Mouse (Mus musculus) CH12.LX (cell line): ENCODE measurements at regions not wholly inside any gene's neighbourhood (a gene's known extent, or its start where the extent isn't known, plus 50 kb on each side); places are given as distances from the start of the nearest gene placed in this dataset.
A peak's percentile ranks its signal among the peaks of the same experiment; 100 is the strongest.

Experiments used
- CHD2 ChIP-seq: IDR thresholded peaks from 2 replicates; pipeline ENCODE4 v1.6.1; 2011; ENCODE audit warnings: low read length, improper control_type of control experiment
- CTCF ChIP-seq, 2 experiments: IDR thresholded peaks in 1 of 2; conservative IDR thresholded peaks in 1 of 2; 2 replicates each; pipeline ENCODE4 v1.5.1; 2011 to 2012; ENCODE audit warnings: low read depth in 2 of 2, low read length in 2 of 2, improper control_type of control experiment in 1 of 2, inconsistent platforms in 1 of 2, mild to moderate bottlenecking in 1 of 2, moderate library complexity in 1 of 2
- EP300 ChIP-seq: IDR thresholded peaks from 2 replicates; pipeline ENCODE4 v1.6.1; 2011; ENCODE audit warnings: low read length, improper control_type of control experiment
- JUND ChIP-seq: conservative IDR thresholded peaks from 2 replicates; pipeline ENCODE4 v1.6.1; 2011; ENCODE audit warnings: low read depth, low read length, improper control_type of control experiment
- MAFK ChIP-seq: IDR thresholded peaks from 2 replicates; pipeline ENCODE4 v1.6.1; 2011; ENCODE audit warnings: low read length, improper control_type of control experiment; ENCODE audit not compliant: insufficient replicate concordance
- MAX ChIP-seq: IDR thresholded peaks from 2 replicates; pipeline ENCODE4 v1.6.1; 2011; ENCODE audit warnings: low read length, improper control_type of control experiment
- NRF1 ChIP-seq: IDR thresholded peaks from 2 replicates; pipeline ENCODE4 v1.6.1; 2014; ENCODE audit warnings: low read depth, mild to moderate bottlenecking, inconsistent platforms, low read length, improper control_type of control experiment, moderate library complexity
- POLR2A ChIP-seq: IDR thresholded peaks from 2 replicates; pipeline ENCODE4 v1.6.1; 2011; ENCODE audit warnings: low read depth, mild to moderate bottlenecking, improper control_type of control experiment, low read length
- TBP ChIP-seq: conservative IDR thresholded peaks from 2 replicates; pipeline ENCODE4 v1.6.1; 2011; ENCODE audit warnings: low read depth, low read length, improper control_type of control experiment
- TCF12 ChIP-seq: IDR thresholded peaks from 2 replicates; pipeline ENCODE4 v1.6.1; 2014; ENCODE audit warnings: low read depth, mild to moderate bottlenecking, inconsistent platforms, low read length, improper control_type of control experiment
- USF1 ChIP-seq: IDR thresholded peaks from 2 replicates; pipeline ENCODE4 v1.6.1; 2014; ENCODE audit warnings: low read depth, mild to moderate bottlenecking, inconsistent platforms, low read length, improper control_type of control experiment
- USF2 ChIP-seq: conservative IDR thresholded peaks from 2 replicates; pipeline ENCODE4 v1.6.1; 2011; ENCODE audit warnings: low read depth, low read length, improper control_type of control experiment
- ZKSCAN1 ChIP-seq: IDR thresholded peaks from 2 replicates; pipeline ENCODE4 v1.6.1; 2012; ENCODE audit warnings: low read depth, inconsistent platforms, low read length, improper control_type of control experiment, borderline replicate concordance
- ZMIZ1 ChIP-seq: IDR thresholded peaks from 2 replicates; pipeline ENCODE4 v1.6.1; 2012; ENCODE audit warnings: low read depth, mild to moderate bottlenecking, inconsistent platforms, low read length, improper control_type of control experiment

GRCm38 (mm10) chr11:24296893-24297624 is 219.2 kb downstream of the Bcl11a start:
- no peak for TF ChIP-seq POLR2A
- no peak for TF ChIP-seq TBP
- no peak for TF ChIP-seq MAX
- no peak for TF ChIP-seq JUND
- no peak for TF ChIP-seq ZKSCAN1
- peak; percentile 51 for TF ChIP-seq CHD2
- no peak for TF ChIP-seq EP300
- no peak for TF ChIP-seq TCF12
- no peak for TF ChIP-seq USF1
- no peak for TF ChIP-seq CTCF (conservative IDR thresholded peaks at IDR 0.05 in 1 of 2, IDR thresholded peaks at IDR 0.05 in 1 of 2; ENCODE audit: low read depth in 2 of 2, low read length in 2 of 2)
- no peak for TF ChIP-seq ZMIZ1
- TF ChIP-seq NRF1, result no peak
- no peak for TF ChIP-seq USF2
- TF ChIP-seq MAFK, result no peak
